Mouse (Mus musculus): ENCODE measurements around the gene Ints14. TPM values are rescaled to one million over a fixed set of nuclear protein-coding genes. Genes with fewer than 3 reads are reported as not detected.
"Not testable (repeated sequence)": the region's sequence is repeated elsewhere in the genome, so short reads cannot be mapped to it uniquely, and the experiment has no call there.

The Ints14 gene
- polyA plus RNA-seq, 1 experiment from 2014 or later: 60.4 TPM

DNA sequence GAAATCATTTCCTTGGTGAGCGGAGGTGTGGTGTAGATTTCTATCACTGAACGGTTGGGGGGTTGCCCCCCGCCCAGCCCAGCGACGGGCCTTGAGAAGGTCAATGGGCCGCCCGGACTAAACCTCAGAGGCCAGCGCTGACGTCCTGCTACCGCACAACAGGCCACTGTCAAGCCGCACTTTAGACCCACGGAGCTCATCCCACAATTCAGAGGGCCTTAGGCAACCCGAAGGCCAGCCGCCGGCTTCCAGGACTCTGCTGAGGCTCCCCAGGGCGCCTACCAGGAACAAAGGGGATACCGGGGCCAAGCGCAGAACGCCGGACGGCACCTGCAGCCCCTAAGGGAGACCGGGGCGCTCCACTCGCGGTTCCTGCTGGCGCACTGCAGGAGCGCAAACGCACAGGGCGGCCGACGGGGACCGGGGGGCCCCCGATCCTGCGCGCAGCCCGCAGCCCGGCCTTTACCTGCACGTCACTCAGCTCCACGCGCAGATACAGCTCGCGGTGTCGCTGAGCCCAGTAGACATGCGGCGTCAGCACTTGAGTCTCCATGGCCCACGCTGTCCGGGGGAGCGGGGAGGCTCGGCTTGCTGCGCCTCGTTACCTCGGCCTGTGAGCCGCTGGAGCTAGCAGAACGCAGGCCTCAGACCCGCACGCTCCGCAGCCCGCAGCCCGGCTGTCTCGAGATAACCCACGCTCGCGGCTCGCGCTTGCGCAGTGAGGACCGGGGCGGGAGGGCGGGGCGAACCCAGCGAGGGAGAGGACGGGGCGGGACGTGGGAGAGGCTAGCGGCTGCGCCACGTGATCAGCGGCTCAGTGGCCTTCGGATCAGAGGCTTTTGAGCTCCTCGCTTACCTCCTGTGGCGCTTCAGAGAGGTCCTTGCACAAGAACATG is 60.5 kb downstream of the Ints14 start, which contains the start of gene Hacd3:
Gene Hacd3 (minus strand): TSS at position 703 of the 896 bp plus-strand sequence.
- Histone ChIP-seq H3K4me1 (peaks cover 55% of the 10 kb centered on the region), H3K9ac (replicated peaks) (peak within 1 kb of the TSS; percentile 93), H3K36me3 (no peaks in the 10 kb centered on the region), H3K27ac (replicated peaks) (peak within 1 kb of the TSS; percentile 90), H3K9me3 (no peaks in the 10 kb centered on the region), H3K4me2 (replicated peaks) (peak within 1 kb of the TSS; percentile 86), H3K4me3 (peak within 1 kb of the TSS; percentile 93), H3K27me3 (peaks cover 18% of the 10 kb centered on the region)
- WGBS: under 1% methylated on average over 81 of the region's 81 CpGs
- peak; percentile 93 for ATAC-seq (ENCODE audit: low FRiP score, low read depth)

DNA sequence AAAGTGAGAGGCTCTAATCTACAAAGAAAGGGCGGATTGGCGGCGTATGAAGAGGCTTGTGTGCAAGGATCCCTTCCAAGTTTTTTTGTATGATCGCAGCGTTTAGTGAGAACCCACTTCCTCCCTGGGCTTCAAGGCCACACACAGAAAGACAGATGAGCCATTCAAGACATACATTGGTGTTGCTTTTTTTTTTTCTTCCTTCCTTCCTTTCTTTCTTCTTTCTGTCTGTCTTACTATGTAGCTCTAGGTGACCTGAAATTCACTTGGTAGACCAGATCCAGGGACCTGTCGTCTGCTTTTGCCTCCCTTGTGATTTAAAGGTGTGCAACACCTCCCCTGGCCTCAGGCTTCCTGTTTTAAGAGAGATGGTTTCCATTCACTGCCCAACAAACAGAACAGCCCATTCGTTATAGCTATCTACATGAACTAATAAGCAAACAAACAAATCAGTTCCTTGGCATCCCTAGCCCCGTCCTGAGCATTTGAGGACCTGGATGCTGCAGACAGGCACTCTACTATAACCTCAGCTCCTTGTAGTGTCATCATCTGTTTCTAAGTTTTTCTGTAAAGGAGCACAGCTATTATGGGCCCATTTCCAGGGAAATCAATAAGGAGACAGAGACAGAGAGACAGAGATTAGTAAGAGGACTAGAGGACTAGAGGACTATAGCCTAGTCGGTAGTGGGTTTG is 61.3 kb downstream of the Ints14 start:
- Histone ChIP-seq H3K4me3 (peak overlapping the region; percentile 93), H3K4me2 (replicated peaks) (peak overlapping the region; percentile 86), H3K27ac (replicated peaks) (peak overlapping the region; percentile 90), H3K9ac (replicated peaks) (peak overlapping the region; percentile 93), H3K36me3 (no peaks in the 10 kb centered on the region), H3K4me1 (peaks cover 47% of the 10 kb centered on the region), H3K27me3 (peaks cover 18% of the 10 kb centered on the region), H3K9me3 (no peaks in the 10 kb centered on the region)
- WGBS: 21% methylated on average over 9 of the region's 9 CpGs
- no peak for ATAC-seq (ENCODE audit: low FRiP score, low read depth)

GRCm38 (mm10) chr9:65022580-65023135 is 62.0 kb downstream of the Ints14 start:
- Histone ChIP-seq H3K4me2 (replicated peaks) (no peak overlapping the region), H3K9ac (replicated peaks) (no peak overlapping the region)

GRCm38 (mm10) chr9:65023447-65023846 is 62.7 kb downstream of the Ints14 start:
- 90% methylated on average over 3 of the region's 3 CpGs for WGBS
- H3K9me3 ChIP-seq: no peaks in the 10 kb centered on the region
- ATAC-seq (ENCODE audit: low FRiP score, low read depth): no peak

More at GRCm38 (mm10) chr9:65022580-65023135, 62.0 kb downstream of the Ints14 start:
- 90% methylated on average over 4 of the region's 4 CpGs for WGBS
- Histone ChIP-seq H3K4me1 (peaks cover 41% of the 10 kb centered on the region), H3K27ac (replicated peaks) (no peak overlapping the region), H3K9me3 (no peaks in the 10 kb centered on the region), H3K27me3 (peaks cover 18% of the 10 kb centered on the region), H3K36me3 (no peaks in the 10 kb centered on the region), H3K4me3 (no peak overlapping the region)
- ATAC-seq (ENCODE audit: low FRiP score, low read depth): no peak

DNA sequence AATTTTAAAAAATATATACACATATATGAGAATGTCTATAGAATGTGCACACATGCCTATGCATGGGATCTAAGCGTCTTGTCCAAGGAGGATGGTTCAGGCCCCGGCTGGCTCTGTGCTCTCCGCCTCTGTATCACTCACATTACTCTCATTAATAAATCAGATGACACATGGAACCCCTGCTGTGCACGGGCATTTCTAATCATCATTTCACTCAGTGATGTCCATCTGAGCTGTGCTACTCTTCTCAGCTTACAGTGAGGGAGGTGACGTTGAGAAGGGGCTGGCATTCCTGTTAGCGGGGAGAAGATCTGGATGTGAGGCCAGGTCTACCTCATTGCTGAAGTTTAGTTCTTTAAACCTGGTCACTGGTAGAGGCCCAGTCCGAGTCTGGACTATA is 66.5 kb downstream of the Ints14 start:
- Histone ChIP-seq H3K27me3 (peaks cover 18% of the 10 kb centered on the region), H3K4me1 (peaks cover 7% of the 10 kb centered on the region), H3K4me2 (replicated peaks) (no peak overlapping the region), H3K27ac (replicated peaks) (no peak overlapping the region), H3K9ac (replicated peaks) (no peak overlapping the region), H3K9me3 (no peaks in the 10 kb centered on the region), H3K4me3 (no peak overlapping the region), H3K36me3 (no peaks in the 10 kb centered on the region)
- ATAC-seq (ENCODE audit: low FRiP score, low read depth): no peak
- WGBS: 88% methylated on average over 7 of the region's 7 CpGs

More at GRCm38 (mm10) chr9:65023447-65023846, 62.7 kb downstream of the Ints14 start:
- Histone ChIP-seq H3K27ac (replicated peaks) (no peak overlapping the region), H3K4me1 (peaks cover 33% of the 10 kb centered on the region), H3K27me3 (peaks cover 18% of the 10 kb centered on the region), H3K36me3 (no peaks in the 10 kb centered on the region), H3K4me2 (replicated peaks) (no peak overlapping the region), H3K9ac (replicated peaks) (no peak overlapping the region), H3K4me3 (no peak overlapping the region)

- H3K9ac ChIP-seq (replicated peaks): no peak overlapping the region
- H3K27ac ChIP-seq (replicated peaks): no peak overlapping the region
- no peaks in the 10 kb centered on the region for H3K9me3 ChIP-seq
- no peak overlapping the region for H3K4me3 ChIP-seq
- no peak overlapping the region for H3K4me2 ChIP-seq (replicated peaks)
- H3K27me3 ChIP-seq: peaks cover 10% of the 10 kb centered on the region
- no peak for ATAC-seq (ENCODE audit: low FRiP score, low read depth)
- H3K36me3 ChIP-seq: no peaks in the 10 kb centered on the region
- peaks cover 8% of the 10 kb centered on the region for H3K4me1 ChIP-seq
- WGBS: 87% methylated on average over 5 of the region's 5 CpGs
These were observed 67.6 kb downstream of the Ints14 start for GRCm38 (mm10) chr9:65028313-65028712.

GRCm38 (mm10) chr9:65031355-65031754 is 70.7 kb downstream of the Ints14 start:
- 72% methylated on average over 5 of the region's 5 CpGs for WGBS
- peaks cover 14% of the 10 kb centered on the region for H3K4me1 ChIP-seq

DNA sequence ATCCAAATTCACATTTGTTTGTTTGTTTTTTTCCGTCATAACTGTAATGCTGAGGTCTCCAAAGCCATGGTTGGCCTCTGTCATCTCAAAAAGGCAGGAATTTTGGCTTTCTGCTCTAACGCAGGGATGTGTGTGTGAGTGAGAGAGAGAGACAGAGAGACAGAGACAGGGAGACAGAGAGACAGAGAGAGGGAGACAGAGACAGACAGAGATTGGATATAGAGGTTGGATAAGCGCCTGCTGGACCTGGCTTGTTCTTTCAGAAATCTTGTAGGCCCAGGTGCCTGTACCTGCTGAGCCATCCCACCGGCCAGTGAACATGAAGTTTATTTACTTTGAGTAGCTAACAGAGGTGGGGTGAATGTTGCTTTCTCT is 71.2 kb downstream of the Ints14 start:
- no peaks in the 10 kb centered on the region for H3K9me3 ChIP-seq
- H3K4me3 ChIP-seq: peak overlapping the region; percentile 91
- H3K4me2 ChIP-seq (replicated peaks): peak overlapping the region; percentile 17; the same call in 1 of the 2 replicates
- H3K27me3 ChIP-seq: no peaks in the 10 kb centered on the region
- H3K4me1 ChIP-seq: peaks cover 14% of the 10 kb centered on the region
- peaks cover 6% of the 10 kb centered on the region; the same call in 1 of the 2 replicates for H3K36me3 ChIP-seq
- WGBS: 36% methylated on average over 4 of the region's 4 CpGs
- ATAC-seq (ENCODE audit: low FRiP score, low read depth): no peak; the same call in 1 of the 2 replicates
- 0 out of 2 replicates have a peak overlapping the region, but pooled peaks have one; percentile 94 for H3K9ac ChIP-seq (replicated peaks)
- no peak overlapping the region for H3K27ac ChIP-seq (replicated peaks)

More at GRCm38 (mm10) chr9:65031355-65031754, 70.7 kb downstream of the Ints14 start:
- H3K9me3 ChIP-seq; H3K27ac ChIP-seq (replicated peaks); H3K9ac ChIP-seq (replicated peaks); H3K27me3 ChIP-seq; H3K4me2 ChIP-seq (replicated peaks); ATAC-seq (ENCODE audit: low FRiP score, low read depth); H3K4me3 ChIP-seq; H3K36me3 ChIP-seq: not testable (repeated sequence)

DNA sequence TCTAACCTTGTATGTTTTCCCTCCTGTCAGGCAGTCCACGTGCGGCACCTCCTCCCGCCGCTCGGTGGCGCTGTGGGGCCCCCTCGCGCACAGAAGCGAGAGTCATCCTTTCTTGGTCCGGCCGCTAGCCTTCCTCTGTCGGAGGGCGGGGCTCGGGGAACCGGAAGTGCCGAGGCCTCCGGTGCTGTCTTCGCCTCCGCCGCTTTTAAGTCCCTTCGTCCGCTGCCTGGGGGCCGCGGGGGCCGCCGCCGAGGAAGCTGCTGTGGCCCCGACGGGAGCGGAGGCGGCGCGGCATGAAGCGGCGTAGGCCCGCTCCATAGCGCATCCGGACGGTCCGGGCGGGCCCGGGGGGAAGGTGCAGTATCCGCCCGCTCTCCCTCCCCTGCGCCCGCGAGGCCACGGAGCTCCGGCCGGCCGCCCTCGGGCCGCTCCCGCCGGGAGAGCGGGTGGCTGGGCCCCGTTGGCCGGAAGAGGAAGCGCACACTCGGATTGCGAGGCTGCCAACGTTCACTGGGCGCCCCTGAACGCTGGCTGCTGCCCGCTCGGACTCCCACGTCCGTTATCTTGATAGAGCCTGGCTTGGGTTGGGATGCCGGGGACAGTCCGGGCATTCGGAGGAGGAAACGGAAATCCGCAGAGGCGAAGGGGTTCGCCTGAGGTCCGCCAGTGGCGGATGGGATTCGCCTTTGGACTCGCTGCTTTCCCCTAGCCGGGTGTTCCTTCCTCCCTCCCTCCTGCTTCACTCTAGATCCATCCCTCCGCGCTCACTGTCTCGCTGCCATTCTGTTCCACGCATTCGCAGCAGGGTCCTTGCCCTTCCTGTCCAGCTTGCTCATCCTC is 71.8 kb downstream of the Ints14 start, which contains the start of gene Dpp8:
Gene Dpp8 (plus strand): TSS at position 146 of the 840 bp plus-strand sequence.
- Histone ChIP-seq H3K4me2 (replicated peaks) (peak within 1 kb of the TSS; percentile 90), H3K9ac (replicated peaks) (peak within 1 kb of the TSS; percentile 94), H3K36me3 (peaks cover 12% of the 10 kb centered on the region), H3K4me3 (peak within 1 kb of the TSS; percentile 91), H3K4me1 (peaks cover 14% of the 10 kb centered on the region), H3K27me3 (no peaks in the 10 kb centered on the region), H3K9me3 (no peaks in the 10 kb centered on the region), H3K27ac (replicated peaks) (peak within 1 kb of the TSS; percentile 88)
- under 1% methylated on average over 72 of the region's 85 CpGs for WGBS
- ATAC-seq (ENCODE audit: low FRiP score, low read depth): peak; percentile 92

DNA sequence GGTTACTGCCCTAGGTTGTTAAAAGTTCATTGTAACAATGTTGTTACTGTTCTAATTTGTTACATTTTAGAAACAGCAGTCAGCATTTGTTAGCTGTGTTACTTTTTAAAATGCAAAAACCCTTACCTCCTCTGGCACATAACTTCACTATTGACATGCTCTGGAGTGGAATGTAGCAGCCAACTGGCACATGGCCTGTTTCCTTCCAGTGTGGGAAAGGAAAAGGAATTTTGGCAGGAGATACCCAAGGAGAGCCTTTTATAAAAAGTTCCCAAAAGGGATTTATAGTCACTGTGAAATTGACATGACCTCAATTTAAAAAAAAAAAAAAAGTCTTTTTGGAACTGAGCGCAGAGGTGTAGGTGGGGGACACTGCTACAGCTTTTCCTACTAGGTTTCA is 75.8 kb downstream of the Ints14 start:
- no peak for ATAC-seq (ENCODE audit: low FRiP score, low read depth)

More for the DNA sequence above, 75.8 kb downstream of the Ints14 start:
- Histone ChIP-seq H3K4me3 (no peak overlapping the region), H3K4me2 (replicated peaks) (no peak overlapping the region), H3K27me3 (no peaks in the 10 kb centered on the region), H3K36me3 (peaks cover 49% of the 10 kb centered on the region), H3K4me1 (peaks cover 14% of the 10 kb centered on the region), H3K9ac (replicated peaks) (no peak overlapping the region), H3K27ac (replicated peaks) (no peak overlapping the region), H3K9me3 (no peaks in the 10 kb centered on the region)
- WGBS: 80% methylated on average over 1 of the region's 1 CpGs
